Mouse (Mus musculus) layer of hippocampus, postnatal 10 days (tissue): ENCODE data around the gene Cd300a. TPM values are rescaled to one million over a fixed set of nuclear protein-coding genes. Genes with fewer than 3 reads are reported as not detected.

ENCODE experiments used
- DNase-seq, 2 experiments: peaks; one replicate each; pipeline ENCODE4 v3.0.0; 2021; ENCODE audit warnings: low spot score in 2 of 2
- long read RNA-seq: library from polyadenylated mRNA; stranded (forward); transcript quantifications from one replicate; pipeline ENCODE4 v2.0.0, GENCODE M21; 2023
- total RNA-seq, 2 experiments: library from RNA; stranded (reverse); gene quantifications; 2 replicates each; pipeline ENCODE4 v1.2.3; 2021

Gene Cd300a
- total RNA-seq = under 1 TPM; 0.62 TPM
- long read RNA-seq, full-length matches to known transcripts = 2 of 2 reads
- long read RNA-seq, partial matches to known transcripts = 0 of 2 reads
- long read RNA-seq, other reads (novel, unspliced or antisense) = 0 of 2 reads

DNA sequence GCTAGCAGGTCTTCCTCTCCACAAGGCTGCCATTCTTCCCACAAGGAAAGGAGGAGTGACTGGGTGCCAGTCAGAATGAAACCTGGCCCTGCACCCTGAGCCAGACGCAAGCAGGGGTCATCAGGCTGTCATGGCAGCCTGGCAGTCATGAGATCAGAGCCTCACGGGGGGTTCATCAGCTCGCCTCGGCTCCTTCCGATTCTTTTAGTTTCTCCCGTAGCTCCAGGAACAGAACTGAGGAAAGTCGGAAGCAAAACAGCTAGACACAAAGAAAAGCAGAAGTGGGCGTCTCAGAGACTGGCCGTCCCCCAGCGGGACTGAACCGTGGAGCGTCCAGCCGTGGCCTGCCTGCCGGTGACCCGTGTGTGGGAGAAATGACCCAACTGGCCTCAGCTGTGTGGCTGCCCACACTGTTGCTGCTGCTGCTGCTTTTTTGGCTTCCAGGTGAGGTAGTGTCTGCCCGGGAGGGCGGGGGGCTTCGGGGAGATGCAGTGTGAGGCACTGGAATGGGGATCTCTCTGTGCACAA, at the start of gene Cd300a:
Gene Cd300a (plus strand): TSS at position 51 of the 528 bp plus-strand sequence.
- no peak for DNase-seq

DNA sequence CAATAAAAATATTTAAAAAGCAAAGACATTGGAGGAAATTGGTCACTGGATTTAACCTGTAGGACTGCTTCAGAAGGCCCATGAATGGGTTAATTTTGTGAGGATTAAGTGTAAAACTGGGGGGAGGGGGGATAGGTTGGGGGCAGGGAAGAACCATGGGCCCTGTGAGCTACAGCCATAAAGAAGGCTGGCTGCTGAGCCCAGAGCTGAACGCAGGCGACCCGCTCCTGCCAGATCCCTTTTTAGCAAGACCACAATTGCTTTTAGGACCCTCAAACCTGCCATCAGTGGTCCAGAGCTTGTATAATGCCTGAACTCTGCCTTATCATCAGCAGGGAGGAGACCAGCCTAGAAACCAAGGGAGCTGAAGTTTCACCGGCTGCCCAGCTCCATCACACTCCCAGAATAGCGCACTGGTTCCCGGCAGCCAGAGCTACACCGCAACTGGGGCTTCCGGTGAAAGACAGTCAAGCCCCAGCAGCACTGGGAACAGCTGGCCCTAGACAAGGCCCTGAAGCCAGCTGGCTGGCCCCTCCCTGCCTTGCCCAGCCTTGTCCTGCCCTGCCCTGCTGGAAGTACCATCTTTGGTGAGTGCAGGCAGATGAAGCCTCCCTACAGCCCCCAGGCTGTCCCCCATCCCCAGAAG, 45.9 kb upstream of the Cd300a start:
- DNase-seq = no peak

DNA sequence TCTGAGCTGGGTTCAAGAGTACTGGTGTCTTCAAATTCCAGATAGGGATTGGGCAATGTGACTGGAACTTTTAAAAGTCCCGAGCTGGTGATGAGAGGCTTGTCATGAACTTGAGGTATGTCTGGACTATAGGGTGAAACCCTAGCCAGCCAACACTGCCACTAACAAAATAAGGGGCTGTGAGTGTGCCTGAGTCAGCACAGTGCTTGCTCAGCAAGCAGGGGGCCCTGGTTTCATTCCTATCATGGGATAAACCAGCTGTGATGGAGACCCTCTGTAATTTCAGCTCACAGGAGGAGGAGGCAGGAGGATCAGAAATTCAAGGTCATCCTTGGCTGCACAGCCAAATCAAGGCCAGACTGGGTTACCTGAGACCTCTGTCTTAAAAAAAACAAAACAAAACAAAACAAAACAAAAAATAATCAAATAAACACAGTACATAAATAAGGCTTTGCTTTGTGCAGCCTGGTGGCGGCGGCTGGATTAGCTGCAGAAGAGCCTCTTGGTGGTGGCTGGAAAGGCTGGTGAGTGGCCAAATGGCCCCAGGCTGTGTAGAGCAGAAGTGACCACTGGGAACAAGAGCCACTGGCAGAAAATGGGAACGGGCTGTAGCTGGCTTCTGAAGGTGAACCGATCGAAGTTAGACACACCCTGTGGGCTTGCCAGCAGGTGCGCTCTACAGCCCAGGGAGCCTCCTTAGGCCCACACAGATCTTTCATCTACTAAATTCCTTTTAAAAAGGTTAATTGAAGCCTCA, 45.2 kb upstream of the Cd300a start:
- DNase-seq = no peak

DNA sequence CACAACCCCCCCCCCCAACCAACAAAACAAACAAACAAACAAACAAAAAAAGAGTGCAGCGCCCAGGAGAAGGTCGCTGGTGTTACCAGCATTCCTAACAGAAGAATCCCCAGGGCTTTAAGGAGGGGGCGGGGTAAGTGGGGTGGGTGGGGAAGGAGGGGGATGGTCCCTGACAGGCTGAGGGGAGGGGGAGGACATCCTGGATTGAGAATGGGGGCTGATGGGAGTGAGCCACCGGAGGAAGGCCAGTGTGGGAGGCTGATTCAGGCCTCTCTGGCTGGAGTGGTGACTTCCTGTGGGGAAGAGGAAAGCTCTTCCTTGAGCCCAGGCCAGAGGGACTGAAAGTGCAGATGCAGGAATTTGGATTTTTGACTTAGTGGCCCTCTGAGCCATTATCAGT, 43.5 kb upstream of the Cd300a start:
- DNase-seq = no peak

DNA sequence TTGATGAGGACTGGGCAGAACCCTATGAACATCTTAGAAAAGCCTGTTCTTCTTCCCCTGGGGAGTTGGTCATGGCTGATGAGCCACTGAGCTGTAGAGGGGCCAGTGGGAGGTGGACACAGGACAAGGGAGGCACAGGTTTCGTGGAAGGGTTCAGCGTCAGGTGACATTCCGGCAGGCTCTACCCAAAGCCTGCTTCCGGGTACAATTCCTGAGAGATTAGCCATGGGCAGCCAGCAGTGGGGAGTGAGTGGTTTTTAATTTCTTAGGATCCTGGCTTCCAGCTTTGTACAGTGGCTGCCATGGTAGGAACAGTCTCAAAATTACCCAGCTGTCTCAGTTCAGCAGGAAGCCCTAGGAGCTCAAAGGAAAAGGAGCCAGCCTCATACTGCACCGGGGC, 42.8 kb upstream of the Cd300a start:
- no peak for DNase-seq

DNA sequence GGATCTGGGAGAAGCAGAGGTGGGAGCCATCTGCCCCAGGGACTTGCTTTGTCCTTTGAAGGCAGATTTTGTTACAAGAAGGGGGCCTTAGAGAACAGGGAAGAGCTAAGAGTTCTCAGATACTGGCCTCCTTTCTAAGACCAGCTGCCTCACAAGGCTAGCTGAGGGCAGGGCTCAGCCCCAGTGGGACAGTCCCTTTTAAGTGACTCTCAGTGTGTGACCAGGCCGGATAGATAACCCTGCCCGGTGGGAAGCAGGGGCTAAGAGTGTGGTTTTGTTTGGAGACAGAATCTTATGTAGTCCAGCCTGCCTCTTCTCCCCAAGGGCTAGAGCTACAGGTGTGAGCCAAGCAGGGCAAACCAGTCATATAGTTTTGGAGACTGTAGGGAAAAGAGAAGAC, 40.3 kb upstream of the Cd300a start:
- DNase-seq = no peak

DNA sequence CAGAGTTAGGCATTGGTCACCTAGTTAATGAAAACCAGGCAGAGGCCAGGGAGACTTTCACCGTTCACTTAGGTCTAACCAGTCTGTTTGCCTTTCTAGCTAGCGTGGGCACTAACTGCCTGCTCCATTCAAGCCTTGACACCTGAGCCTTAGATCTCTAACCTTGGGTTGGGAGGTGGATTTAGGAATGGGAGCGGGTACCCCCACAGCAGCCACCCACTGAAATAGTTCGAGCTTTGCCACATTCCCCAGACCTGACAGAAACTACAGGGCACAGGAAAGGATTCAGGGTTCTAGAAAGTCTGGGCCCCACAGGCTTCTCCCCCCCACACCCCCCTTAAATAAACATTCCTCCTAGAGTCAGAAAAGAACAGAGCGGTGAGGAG, 39.8 kb upstream of the Cd300a start:
- DNase-seq = no peak

DNA sequence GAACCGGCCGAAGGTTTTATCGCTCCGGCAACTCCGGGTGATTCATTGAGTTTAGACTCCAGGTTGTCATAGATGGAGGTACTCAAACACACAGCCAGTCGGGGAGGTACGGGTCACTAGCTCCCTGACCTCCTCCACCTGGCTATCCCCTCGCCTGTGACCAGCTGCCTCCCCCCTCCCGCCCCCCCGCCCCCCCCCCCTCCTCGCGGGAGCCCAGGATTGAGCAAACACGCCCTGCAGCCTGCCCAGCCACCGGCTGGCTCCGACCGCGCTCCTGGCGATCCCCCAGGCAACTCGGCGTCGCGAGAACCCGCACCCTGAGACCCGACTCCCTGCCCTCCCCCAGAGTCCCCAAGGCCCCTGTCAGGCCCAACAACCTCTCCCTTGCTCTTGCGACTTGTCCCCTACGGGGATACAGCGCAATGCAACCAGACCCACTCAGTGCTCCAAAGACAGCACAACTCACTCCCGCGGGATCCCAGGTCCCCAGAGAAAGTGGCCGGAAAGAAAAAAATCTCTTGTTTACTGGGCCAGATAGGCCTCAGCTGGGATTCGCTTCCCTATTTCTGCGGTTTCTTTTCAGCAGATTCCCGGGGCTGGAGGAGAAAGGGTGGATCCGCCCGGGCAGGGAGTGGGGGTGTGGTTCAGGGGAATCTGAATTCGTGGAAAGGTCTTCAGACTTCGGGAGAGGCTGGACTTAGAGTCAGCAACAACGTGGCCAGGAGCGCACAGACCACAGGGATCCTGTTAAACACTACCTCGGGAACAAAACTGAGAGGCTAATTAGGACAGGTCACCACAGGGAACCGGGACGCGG, 39.2 kb upstream of the Cd300a start, which contains the start of gene Gprc5c:
Gene Gprc5c (plus strand): TSS at position 701 of the 817 bp plus-strand sequence.
- DNase-seq = peak; percentile 32 to 34

DNA sequence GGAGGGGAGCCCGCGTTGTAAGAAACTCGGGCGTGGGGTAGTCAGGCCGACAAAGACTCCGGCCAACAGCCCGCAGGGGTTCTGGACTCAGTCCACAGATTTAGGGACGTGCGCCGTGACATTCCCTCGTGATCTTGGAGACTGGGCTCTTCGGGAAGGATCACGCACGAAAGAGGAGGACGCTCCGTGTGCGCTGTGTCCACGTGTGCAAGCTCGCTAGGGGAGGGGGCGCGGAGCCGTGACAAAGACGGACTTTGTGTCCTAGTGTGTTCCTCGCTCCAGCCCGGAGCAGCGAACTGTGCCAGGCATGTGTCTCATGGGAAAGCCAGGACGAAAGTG, 38.6 kb upstream of the Cd300a start:
- peak in 1 of 2 experiments; percentile 32 for DNase-seq

DNA sequence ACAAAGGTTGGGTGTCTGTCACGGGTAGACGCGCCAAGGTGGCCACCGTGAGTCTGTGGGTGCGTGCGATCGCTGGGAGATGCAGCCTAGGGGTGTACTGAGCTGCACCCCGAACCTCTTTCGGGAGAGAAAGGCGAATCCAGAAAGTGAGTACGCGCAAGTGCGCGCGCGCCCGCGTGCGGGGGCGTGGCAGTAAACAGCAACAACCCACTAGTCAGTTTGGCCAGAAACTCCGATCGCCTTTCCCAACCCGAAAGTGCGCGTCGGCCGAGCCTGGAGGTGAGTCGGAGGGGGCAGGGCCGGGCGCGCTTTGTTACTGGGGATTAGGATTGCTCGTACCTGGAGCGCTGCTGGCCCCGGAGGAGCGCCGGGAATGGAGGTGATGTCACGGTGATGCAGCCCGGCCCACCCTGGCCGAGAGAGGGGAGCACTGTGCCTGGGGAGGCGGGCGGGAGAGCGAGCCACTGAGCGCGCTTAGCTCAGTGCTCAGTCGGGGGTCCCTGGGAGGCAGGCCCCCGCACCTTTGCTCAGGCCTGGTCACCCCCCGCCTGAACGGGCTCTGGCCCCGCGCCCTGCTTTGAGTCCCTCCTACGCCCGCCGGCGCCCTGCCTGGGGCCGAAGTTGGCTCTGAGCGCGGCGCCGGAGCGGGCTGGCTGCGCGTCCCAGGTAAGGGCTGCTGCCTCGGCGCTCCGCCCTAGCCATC, 38.1 kb upstream of the Cd300a start:
- peak; percentile 49 to 63 for DNase-seq

DNA sequence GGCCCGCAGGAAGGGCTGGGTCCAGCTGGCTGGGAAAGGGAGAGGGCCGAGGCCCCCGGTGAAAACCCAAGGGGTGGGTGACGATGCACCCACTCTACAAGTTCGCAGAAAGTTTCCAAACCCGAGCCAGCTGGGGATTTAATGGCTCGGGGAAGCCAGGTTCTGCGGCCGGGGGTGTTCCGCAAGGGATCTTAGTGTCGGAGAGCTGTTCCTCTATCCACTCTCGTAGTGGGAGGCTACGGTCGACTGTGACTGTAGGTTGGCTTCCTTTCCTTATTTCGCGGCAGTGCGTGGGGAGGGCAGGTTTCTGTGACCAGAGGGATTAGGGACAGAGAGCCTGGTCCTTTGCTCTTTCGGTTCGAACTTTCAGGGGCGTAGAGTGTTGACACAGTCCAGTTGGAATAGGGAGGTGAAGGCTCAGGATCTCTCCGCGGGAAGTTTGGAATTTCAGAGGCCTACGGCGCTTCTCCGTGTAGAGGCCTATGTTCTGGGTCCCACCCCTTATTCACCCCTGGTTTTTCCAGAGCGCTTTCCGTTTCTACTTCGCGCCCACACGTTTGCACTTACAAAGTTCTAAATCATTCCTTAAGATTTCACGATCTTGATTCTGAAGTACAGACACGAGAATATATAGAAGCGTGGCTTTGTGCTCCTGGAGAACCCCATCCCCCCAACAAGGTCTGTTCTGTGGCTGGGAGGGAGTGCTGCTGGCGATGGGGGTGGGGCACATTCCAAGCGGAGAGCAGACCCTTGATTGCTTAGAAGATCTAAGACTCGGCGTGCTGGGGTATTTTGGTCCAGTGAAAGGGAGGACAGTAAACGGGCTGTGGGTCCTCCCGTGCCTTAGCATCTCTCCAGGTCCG, 37.3 kb upstream of the Cd300a start:
- DNase-seq = no peak

DNA sequence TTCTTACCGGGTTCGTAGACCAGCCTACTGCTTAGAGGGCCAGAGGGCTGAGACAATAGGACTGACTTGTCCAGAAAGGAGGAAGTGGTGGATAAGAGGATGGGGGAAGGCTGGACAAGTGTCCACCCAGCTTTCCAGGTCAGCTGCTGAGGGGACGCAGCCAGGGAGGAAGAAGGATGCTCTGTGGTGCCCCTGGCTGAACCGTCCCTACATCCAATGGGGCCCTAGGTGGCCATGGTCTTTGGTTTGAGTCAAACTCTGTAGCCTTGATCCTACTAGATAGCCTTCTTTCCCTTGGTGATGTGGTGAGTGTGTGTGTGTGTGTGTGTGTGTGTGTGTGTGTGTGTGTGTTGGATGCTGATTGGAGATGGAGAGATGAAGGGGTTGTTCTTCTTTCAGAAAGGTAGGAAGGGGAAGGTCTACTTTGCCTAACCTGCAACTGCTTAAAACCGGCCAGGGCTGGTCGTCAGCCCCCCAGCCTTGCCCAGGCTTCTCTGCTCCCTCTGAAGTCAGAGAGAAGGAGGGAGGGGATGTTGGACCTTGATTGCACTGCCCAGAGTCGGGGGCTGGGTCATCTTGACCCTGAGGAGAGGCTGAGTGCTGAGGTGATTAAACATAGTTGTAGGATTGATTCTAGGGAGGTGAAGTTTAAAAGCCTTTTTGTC, 36.5 kb upstream of the Cd300a start:
- DNase-seq = no peak

DNA sequence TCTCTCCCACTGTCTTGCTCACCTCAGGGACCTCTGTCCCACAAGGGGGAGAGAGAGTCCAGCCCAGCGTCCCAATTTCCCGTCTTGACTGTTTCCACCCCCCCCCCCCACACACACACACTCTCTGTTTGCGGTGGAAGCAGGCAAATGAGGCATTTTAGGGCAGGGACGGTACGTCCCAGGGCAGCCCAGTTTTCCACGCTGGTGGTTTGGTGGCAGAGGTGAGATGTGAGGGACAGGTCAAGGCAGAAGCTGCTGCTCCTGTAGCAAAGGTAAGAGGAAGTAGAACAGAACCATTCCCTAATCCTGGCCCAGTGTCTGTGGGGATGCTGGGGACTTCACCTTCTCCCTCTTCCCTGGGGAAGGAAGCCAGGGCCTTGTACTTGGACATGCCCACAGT, 35.3 kb upstream of the Cd300a start:
- no peak for DNase-seq

DNA sequence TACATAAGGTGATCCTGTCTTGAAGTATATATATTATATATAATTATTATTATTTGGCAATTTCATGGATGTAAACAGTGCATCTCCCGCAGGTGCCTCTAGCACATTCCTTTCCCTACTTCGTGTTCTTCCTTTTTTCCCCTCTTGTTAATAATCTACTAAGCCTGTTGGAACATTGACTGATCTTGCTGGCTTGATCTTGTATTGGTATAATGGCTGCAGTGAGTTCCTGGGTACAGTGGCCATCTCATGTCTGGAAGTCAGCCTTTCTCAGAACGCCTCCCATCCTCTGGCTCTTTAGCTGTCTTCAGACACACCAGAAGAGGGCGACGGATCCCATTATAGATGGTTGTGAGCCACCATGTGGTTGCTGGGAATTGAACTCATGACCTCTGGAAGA, 33.7 kb upstream of the Cd300a start:
- no peak for DNase-seq

DNA sequence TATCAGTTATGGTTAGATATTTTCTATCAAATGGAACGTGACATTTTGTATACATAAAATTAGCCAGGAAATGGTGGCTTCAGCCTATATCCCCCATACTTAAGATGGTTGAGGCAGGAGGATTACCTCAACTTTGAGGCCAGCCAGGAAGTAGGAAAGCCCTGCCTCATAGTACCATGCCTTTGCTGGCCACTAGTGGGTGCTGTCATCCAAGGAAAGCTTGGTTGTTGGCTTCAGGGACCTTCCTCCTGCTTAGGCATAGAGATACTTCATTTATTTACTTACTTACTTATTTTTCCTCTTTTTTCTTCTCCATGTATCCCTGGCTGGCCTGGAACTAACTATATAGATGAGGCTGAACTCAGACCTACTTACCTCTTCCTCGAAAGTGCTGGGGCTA, 31.2 kb upstream of the Cd300a start:
- no peak for DNase-seq

DNA sequence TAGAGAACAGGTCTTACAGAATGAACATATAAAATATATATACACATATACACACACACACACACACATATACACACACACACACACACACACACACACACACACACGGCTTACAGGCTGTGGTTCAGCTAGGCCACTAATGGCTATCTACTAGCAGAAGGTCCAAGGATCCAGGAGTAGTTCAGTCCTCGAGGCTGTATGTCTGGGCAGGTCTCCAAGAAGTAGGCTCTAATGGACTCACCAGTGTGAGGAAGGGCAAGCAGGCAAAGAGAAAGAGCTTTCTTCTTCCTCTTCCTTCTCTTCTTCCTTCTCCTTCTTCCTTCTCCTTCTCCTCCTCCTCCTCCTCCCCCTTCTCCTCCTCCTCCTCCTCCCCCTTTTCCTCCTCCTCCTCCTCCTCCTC, 28.8 kb upstream of the Cd300a start:
- no peak for DNase-seq

DNA sequence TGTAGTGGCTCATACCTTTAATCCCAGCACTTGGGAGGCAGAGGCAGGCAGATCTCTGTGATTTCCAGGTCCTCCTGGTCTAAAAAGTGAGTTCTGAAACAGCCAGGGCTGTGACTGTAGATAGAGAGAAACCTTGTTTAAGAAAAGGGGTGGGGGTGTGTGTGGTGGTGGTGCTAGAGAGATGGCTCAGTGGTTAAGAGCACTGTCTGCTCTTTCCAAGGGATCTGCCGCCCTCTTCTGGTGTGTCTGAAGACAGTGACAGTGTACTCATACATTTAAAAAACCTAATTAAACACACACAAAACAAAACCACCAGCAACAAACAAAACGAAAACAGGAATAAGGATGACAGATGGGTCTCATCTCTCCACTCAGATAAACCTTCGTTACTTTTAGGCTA, 27.2 kb upstream of the Cd300a start:
- DNase-seq = no peak

DNA sequence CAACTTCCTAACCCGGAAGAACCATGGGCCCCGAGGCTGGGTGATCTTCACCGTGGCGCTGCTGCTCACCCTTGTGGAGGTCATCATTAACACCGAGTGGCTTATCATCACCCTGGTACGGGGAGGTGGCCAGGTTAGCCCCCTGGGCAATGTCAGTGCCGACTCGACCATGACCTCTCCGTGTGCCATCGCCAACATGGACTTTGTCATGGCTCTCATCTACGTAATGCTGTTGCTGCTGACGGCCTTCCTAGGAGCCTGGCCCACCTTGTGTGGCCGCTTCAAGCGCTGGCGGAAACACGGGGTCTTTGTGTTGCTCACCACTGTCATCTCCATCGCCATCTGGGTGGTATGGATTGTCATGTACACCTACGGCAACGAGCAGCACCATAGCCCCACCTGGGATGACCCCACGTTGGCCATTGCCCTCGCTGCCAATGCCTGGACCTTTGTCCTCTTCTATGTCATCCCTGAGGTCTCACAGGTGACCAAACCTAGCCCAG, 25.9 kb upstream of the Cd300a start:
- DNase-seq = no peak

DNA sequence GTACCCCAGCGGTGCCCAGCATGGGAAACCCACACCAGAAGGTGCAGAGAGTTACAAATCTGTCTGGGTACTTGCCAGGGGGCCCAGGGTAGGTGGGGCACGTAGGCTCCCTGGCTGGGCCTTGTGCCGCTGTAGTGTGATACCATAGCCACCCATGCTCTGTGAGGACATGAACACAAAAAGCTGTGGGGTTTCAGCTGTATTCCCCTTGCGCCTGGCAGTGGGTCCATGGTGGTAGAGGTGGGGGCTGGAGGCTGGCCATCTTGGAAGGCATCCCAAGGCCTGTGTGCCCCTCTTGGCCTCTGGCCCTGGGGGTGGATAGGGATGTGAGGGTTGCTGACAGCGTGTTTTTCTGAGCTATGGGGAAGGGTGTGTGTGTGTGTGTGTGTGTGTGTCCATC, 23.8 kb upstream of the Cd300a start:
- DNase-seq = no peak
